Mouse (Mus musculus) heart, postnatal 4 days (tissue): ENCODE data around the gene Plcb3. TPM values are rescaled to one million over a fixed set of nuclear protein-coding genes. Genes with fewer than 3 reads are reported as not detected.

ENCODE experiments used
- DNase-seq: peaks from one replicate; pipeline ENCODE4 v3.0.0; 2021
- total RNA-seq, 2 experiments: library from RNA; stranded (reverse); gene quantifications; 2 replicates each; pipeline ENCODE4 v1.2.3; 2021

Plcb3 gene
- total RNA-seq, 2 experiments from 2014 or later: 17.4 to 19.9 TPM

DNA sequence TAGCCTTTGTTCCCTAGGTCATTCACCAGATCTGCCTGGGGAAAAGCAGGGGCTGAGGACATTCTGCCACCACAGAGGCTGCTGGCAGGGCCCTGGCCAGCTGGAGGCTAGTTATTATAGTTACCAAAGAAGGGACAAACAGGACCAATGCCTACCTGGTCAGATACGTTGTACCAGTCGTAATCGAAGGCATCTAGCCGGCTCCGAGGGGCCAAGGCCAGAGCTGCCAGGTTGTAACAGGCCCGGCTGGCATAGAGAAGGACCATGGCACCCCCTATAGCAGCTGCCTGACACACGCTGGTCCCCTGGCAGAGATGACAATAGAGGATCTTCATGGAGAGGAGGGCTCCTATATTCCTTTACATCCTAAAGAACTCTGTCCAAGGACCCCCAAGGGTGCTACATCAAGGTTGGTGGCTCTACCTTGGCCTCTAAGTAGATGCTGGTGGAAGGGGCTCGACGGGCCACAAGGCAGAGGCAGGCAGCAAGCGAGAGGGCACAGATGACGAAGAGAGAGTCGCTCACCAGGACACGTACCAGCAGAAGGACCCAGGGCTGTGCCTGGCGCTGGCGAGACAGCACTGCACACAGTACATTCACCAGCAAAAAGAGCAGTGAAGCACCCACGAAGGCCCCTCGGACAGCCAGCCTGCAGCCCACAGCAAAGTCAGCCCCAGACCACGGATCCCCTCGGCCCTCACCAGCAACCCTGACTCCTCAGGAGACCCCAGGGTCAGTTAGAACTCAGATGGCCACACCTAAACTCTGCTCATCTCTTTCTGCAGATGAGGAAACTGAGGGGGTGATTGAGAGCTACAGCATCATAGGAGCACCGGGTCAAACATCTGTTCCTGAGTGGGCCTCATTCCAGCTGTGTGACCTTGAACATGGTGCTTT lies 36.9 kb downstream of the Plcb3 start:
- no peak for DNase-seq

DNA sequence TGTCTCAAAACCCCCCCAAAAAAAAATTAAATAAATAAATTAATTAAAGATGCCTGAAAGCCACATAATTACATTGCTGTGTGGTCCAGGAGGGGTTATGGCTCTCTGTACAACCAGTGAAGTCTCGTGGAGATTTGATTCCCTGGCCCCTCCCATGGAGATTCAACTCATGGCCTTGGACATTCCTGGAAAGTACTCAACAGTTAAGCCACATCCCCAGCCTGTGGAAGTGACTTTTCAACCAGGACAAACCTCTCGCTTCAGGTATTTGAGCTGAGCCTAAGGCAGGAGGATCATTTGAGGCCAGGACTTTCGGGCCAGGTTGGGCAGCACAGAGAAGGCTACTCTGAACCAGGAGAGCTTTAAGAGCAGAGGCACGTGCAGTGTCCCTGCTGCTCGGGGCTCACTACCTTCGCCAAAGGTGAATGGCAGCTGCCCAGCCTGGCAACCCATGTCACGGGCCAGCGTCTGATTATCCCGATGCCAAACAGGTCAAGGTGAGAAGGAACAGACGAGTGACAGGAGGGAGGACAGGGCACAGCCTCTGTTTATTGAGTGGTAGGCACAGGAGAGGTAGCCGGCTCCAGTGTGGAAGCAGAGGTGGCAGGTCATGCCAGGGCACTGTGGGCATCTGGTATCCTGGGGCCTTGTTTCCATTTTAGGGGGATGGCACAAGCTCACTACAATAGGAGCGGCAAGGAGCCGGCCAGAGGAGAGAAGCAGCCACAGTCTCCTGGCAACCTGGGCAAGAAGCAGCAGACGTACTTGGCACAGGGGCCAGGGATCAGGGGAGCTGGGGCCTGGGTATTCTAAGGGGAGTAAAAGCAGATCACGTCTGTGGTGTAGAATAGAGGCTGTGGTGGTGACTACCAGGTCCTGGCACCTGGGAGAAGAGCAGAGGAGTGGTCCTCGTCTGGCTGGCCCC lies 38.5 kb downstream of the Plcb3 start:
- DNase-seq: no peak

DNA sequence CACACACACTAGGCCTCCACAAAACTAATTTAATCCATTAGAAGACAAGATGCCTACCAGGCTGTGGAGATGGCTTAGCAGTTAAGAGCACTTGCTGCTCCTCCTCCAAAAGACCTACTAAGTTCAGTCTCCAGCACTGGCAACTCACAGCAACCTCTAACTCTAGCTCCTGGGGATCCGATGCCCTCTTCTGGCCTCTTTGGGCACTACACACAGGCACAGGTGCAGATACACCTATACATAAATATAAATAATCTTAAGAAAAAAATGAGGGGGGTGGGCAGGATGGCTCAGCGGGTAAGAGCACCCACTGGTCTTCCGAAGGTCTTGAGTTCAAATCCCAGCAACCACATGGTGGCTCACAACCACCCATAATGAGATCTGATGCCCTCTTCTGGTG lies 40.0 kb downstream of the Plcb3 start:
- DNase-seq: no peak

DNA sequence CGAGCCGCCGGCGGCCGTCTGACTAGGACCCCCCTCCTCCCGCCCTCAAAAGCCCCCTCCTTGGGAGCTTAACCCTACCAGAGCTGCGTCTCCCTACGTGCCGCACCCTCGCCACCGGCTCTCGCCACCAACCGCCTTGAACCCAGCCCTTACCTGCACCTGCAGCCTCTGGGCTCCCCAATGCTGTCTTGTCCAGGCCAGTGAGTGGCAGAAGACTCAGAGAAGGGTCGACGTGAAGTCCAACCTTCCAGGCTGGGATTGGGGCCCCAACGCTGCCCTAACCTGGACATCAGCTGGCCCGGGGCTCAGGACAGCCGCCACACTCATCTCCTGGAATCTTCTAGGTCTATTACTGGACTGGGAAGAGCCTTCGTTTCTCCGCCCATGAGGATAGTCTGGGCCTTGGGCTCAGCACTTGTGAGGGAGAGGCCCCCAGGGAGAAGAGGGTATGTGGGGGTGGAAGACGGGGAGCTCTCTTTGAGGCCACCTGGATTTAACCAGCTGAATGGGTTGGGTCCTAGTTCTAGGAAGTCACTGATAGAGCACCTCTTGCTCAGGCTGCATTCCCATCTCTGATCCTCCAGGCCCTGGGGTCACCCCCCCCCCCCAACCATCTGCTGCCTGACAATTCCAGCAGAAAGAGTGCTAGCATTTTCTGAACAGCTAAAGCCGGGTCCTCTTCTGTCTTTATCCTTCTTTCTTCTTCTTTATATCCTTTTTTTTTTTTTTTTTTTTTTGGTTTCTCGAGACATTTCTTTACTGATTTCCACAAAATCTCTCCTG lies 41.9 kb downstream of the Plcb3 start, which contains the start of gene Kcnk4:
TSS of gene Kcnk4 (minus strand) at position 321 of the 783 bp plus-strand sequence.
- no peak for DNase-seq

DNA sequence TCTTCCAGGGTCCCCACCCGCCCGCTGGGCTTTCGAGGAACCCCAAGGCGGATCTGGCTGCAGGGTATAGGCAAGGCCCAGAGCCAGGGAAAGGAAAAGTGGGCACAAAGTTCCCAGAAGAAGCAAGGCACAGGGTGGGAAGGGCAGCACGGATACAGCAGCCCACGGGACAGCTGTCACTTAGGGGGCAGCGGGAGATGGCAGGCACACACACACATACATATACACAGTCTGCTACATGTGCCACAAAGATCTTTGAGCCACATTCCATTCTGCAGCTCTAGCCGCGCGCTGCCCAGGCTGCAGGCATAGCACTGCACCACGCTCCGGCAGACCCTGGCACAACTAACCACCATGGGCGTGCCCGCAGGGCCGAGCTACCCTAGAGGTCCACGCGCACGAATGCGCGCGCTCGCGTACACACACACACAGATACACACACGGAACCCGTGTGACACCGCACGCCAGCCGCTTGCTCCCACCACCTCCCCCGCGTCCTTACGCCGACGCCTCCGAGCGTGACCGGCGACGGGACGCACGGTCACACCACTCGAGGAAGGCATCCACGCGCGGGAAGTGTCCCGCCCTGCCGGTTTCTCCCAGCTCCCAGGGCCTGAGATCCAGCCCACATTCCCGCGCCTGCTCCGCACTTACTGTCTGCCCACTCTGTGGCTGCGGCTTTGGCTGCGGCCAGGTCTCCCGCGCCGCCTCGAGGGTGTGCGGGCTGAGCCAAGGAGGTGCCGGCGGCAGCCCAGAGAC lies 42.7 kb downstream of the Plcb3 start:
- no peak for DNase-seq

DNA sequence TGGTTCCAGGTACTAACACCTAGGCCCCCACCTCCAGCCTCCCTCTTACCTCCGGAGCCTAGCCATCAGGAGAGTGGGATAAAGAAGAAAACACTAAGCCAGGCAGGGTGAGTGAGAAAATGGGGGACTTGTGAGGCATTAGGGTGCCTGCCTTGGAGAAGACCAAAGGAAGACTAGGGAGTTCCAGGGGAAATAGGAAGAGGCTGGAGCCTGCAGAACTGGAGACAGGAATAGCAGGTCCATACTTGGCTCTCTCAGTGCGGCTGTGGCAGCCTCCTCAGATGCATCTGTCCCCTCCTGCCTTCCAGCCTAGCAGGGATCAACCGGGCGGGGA lies 43.2 kb downstream of the Plcb3 start:
- DNase-seq: no peak

DNA sequence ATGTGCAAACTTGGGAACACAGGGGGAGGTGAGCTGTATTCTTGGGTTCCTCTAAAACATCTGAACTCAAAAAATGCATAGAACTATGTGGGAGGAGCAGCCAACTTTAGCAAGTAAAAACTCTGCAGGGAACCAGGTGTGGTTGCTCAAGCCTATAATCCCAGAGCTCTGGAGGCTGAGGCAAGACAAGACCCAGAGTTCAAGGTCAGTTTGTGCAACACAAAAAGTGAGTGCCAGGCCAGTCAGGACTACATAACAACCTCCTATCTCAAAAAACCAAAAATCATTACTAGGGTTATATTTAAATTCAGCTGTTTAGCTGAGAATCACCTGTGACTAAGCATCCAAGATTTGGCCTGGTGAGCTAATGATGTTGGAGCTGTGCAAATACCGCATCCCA lies 44.3 kb downstream of the Plcb3 start:
- DNase-seq: no peak

DNA sequence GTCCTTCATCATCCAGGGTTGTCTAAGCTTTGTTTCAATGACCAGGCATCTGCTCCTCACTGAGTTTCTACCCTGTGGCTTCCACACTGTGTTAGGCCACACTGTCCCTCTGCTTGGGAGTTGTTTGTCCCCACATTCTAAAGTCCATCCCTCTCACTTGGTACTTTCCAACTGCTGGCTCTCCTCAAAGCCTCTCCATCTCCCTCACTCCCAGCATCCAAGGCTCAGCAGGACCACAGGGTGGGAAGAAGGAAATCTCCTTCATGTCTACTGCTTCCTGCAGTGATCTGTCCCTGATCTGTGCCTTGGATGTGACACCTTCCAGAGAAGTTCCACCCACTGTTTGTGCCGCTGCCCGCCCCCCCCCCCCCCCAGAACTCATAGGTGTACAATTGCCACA lies 45.3 kb downstream of the Plcb3 start:
- no peak for DNase-seq

DNA sequence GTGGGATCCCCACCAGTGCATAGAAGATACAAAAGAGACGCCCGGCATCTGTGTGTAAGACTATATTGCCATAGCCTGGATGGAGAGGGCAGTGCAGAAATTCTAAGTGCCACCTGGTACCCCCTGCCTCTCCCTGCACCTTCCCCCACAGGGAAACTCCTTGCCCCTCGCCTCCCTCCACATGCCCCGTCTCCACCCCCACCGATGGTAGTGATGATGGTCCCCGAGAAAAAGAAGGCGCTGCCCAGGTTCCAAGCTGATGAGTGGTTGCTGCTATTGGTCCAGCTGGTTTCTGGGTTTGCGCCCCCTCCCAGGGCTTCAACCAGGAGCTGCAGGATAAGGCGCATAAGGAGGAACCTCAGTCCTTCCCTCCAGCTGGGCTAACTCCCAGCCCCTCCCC lies 48.2 kb downstream of the Plcb3 start:
- no peak for DNase-seq

DNA sequence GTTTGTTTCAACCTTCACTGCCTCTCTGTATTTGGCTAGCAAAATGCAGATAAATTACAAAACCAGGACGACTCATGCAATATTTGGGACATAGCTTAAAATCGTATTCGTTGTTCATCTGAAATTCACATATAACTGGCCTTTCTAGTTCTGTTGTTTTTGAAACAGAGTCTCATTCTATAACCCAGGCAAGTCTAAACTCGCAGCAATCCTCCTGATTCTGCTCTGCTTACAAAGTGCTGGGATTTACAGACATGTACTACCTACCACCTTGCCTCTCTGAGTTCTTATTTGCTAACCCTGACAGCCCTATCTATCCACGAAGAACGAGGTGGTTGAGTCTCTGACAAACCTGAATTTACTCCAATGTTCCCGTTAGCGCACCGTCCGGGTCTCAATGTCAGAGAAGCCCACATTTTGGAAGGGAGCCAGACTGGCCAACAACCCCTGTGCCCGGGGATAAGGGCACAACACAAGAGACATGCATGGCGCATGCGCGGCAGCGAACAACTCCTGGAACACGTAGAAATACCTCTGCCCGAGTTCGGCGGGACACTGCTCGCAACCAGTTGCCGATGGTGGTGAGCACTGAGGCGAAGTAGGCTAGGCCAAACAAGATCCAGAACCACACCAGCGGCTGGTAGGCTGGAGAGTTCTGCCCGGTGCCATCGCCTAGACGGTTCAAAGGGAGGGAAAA lies 49.6 kb downstream of the Plcb3 start:
- peak; percentile 55 for DNase-seq

DNA sequence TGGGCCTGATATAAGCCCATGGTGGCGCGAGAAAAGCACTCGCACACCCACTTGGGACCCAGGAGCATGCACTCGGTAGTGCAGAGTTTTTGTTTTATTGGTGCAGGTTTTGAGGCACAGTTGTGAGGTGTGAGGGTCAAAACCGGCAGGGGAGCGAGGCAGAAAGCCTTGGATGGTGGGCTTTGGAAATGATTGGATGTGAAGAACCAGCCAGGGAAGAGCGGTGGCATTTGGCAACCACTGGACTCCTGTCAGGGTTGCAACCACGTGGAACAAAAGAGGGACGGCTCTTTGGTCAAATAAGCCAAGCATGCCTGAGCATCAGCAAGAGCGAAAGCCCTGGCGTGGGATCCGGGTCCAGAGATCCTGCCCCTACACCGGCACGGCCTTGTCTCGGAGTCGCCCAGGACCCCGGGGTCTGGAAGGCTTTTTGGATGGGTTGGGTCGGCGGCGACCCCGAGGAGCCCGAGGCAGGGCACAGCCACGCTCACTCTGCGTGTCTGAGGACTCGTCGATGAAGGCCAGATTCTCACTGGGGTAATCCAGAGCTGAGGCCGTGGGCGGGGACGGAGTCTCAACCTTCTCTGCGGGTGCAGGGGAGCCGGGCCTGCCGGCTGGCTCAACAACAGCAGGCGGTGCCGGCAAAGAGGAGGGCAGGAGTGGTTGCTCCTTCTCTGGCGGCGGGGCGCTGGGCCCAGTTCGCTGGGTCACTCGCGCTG lies 50.5 kb downstream of the Plcb3 start:
- no peak for DNase-seq

DNA sequence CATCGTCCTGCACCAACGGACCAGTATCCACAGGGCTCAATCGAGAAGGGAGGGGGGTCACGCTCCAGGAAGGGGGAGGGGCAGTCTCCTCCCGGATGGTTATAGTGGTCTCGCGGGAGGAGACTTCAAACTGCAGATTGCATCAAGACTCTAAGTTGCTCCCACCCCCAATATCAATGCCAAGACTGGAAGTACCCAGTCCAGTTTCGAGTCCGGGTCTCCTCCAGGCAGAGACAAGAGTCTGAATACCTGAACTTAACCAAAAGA lies 51.0 kb downstream of the Plcb3 start, which contains the start of gene Catsperz:
TSS of gene Catsperz (minus strand) at position 74 of the 267 bp plus-strand sequence.
- DNase-seq: no peak

DNA sequence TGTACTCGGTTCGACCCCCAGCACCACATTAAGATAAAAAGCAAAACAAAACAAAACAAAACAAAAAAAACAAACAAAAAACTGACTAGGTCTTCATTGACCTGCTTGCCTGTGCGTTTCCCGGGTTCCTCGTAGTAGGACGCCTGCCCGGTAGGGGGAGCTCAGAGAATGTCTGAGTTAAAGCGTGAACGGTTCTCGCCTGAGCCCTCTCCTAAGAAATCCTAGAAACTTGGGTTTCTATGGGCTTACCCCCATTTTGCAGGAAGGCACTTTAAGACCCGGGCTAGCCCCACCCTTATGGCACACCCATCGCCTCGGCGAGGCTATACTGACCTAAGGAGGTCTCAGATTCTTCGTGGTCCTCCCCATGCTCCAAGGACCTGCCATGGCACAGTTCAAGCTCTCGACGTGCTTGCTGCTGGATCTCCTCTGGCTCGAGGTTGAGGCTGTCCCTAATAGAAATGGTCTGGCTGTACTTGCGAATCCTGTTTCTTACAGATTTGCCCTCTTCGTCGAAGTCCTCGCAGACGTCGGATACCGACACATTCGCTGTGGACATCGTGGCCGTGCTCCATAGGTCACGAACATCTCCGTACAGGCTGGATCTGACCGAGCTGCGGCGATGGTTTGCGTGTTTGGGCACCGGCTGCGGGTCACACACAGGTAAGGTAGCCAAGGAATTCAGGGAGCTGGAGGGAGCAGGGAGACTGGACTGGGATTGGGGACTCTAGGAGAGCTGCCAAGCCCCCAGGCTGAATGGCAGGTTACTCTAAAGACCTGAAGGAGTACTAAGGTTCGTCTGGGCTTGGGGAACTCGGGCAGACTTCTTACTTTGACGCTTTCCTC lies 51.6 kb downstream of the Plcb3 start:
- peak; percentile 92 for DNase-seq

DNA sequence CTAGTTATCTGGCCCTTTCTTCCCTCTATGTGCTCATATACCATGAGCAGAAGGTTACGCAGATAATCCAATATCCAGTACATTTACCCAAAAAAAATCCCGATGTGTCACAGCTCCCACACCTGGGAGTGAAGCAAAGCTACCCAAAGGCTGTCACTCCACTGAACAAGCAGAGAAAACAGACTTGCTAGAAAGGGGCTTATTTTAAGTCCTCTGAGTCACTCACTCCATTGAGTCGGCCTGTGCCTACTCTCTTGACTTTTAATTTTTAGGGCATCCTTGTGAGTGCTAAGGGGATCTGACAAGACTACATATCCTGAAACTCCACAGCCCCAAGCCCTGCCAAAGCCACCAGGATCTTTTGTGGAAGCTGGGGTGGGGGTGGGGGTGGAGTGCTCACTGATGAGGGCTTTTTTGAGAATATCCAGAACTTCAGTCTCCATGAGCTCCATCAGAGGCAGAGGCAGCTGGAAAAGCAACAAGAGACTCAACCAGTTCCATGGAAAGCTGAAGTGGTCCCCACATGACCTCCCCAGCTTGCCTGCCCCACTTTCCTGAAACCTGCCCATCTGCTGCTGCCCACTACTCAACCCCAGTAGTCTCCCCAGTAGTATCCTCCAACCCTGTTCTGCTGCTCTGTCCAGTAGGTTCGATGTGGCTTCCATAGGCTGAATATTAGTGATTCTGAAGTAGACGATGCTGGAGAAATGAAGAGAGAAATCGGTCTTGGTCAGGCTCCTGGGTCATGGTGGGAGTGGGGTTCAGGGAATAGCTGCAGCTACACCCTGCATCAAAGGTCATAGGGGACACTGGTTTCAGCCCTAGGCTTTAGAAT lies 53.2 kb downstream of the Plcb3 start:
- DNase-seq: no peak

DNA sequence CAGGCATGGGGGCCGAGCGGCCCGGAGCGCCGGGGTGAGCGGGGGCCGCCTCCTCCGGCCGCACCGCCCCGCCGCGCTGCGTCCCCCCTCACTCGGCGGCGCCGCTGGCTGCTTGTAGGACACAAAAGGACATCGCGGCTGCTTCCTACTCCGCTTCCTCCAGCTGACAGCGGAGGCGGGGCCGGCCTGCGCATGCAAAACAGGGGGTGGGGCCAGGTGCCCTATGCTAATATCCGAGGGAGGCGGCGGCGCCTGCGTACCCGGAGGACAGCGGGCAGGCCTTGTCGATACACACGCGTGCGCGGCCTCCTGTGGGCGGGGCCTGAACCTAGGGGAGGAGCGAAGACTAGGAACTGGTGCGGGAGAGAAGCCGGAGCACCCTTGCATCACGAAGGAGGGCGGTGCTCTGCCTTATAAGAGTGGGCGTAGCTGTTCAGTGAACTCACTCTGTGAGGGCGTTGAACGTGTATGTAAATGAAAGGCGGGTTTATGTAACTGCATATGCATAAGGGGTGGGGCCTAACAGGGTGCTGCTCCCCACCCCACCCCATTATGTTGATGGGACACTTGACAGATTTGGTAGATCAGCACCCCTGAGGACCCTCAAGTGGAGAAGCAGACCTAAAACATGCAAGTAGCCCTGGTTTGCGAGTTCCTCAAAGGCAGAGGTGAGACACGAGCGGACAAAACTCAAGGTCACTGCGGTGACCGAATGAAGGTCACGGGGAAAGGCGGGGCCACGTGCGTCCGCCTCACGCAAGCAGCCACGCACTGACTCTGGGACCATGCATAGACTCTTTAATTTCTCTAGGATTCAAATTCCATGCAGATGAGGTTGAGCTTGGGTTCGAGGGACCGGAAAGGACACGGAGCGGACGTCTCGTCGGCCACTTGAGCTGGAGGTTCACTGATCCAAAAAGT lies 54.4 kb downstream of the Plcb3 start, which contains the start of gene Esrra:
TSS of gene Esrra (minus strand) at position 167 of the 921 bp plus-strand sequence.
- DNase-seq: peak; percentile 100

DNA sequence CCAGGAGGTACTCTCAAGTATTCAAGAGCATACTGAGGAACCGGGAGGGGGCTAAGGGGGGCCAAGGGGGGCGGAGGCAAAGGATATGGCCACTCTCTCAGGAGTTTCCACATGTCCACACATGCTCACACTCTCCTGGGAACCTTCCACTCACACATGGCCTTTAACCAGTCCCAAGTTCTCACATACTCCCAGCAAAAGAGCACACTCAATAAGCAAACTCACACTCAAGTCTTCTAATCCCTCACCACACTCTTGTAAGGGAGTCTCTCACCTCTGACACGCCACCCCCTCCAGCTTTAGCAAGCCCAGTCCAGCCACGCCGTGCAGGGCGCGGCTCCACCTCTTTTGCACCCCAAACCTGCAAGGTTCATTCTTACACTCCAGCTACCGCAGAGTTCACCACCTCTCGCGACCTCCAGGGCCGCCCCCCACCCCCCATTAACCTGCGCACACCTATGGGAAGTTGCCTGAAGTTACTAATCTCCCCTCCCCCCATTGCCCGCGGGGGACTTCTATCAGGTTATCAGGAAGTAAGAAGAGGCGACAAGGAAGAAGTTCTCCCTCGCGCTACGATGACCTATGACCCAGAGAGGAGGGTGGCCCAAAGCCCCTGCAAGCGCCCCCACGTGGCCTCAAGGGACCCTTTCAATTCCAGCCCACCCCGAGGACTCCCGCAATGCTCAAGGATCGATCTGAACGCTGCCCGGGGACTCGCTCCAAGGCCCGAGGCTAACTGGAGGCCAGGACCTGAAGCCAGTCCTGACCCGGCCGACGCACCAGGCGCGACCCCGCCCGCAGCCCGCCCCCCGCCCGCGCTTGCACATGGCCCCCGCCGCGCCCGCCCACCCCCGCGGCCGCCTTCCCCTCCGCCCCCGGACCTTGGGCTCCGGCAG lies 55.3 kb downstream of the Plcb3 start:
- peak; percentile 63 for DNase-seq
